Mouse (Mus musculus) stomach, embryonic 16.5 days (tissue): ENCODE results near the gene Lama2. TPM values are rescaled to one million over a fixed set of nuclear protein-coding genes. Genes with fewer than 3 reads are reported as not detected.
"Not testable (repeated sequence)": the region's sequence is repeated elsewhere in the genome, so short reads cannot be mapped to it uniquely, and the experiment has no call there.

Experiments
- ATAC-seq: fragments of 200-750 bp; cut with Nextera tagmentation; 2 replicates; pipeline ENCODE4 v1.8.0; 2017; ENCODE audit warnings: moderate number of reproducible peaks, moderate TSS enrichment; ENCODE audit not compliant: insufficient read depth, low FRiP score
- H3K27ac ChIP-seq: fragments of 300-500 bp; sonication (generic); 2 replicates; pipeline ENCODE4 v1.5.1; 2014; ENCODE audit warnings: low read length
- H3K27me3 ChIP-seq: fragments of 300-500 bp; sonication (generic); 2 replicates; pipeline ENCODE4 v1.6.1; 2014; ENCODE audit warnings: low read length, control low read depth, mixed read lengths; ENCODE audit not compliant: control insufficient read depth, insufficient read depth
- H3K36me3 ChIP-seq: fragments of 300-500 bp; sonication (generic); 2 replicates; pipeline ENCODE4 v1.6.1; 2014; ENCODE audit warnings: low read length; ENCODE audit not compliant: control insufficient read depth, insufficient read depth
- H3K4me1 ChIP-seq: fragments of 300-500 bp; sonication (generic); 2 replicates; pipeline ENCODE4 v1.6.1; 2014; ENCODE audit warnings: low read length, control low read depth, mixed read lengths; ENCODE audit not compliant: control insufficient read depth, insufficient read depth
- H3K4me2 ChIP-seq: fragments of 300-500 bp; sonication (generic); 2 replicates; pipeline ENCODE4 v1.6.1; 2014; ENCODE audit warnings: low read depth, low read length, mixed read lengths
- H3K4me3 ChIP-seq: fragments of 300-500 bp; sonication (generic); replicated peaks from 2 replicates; pipeline ENCODE4 v1.5.1; 2014; ENCODE audit warnings: mild to moderate bottlenecking, low read length
- H3K9ac ChIP-seq: fragments of 300-500 bp; sonication (generic); 2 replicates; pipeline ENCODE4 v1.6.1; 2014; ENCODE audit warnings: low read length
- H3K9me3 ChIP-seq: fragments of 300-500 bp; sonication (generic); replicated peaks from 2 replicates; pipeline ENCODE4 v1.6.1; 2016; ENCODE audit warnings: low read length, control low read depth; ENCODE audit not compliant: control insufficient read depth
- WGBS: fragments of 180-500 bp; shearing (Covaris S2); extraction: QIAGEN DNeasy Blood & Tissue Kit; methylation state at CpG from one replicate; pipeline ENCODE4 v1.1.7; 2014; 5-methylcytosine and 5-hydroxymethylcytosine counted together
- polyA plus RNA-seq: library from polyadenylated mRNA; unstranded; fragments of >200 nt; fragmentation: Nextera tagmentation; extraction: Ambion mirVana; gene quantifications from 2 replicates; pipeline ENCODE4 v1.2.1, GENCODE M21; 2015

Gene Lama2
- polyA plus RNA-seq, 1 experiment from 2014 or later = 19.9 TPM

DNA sequence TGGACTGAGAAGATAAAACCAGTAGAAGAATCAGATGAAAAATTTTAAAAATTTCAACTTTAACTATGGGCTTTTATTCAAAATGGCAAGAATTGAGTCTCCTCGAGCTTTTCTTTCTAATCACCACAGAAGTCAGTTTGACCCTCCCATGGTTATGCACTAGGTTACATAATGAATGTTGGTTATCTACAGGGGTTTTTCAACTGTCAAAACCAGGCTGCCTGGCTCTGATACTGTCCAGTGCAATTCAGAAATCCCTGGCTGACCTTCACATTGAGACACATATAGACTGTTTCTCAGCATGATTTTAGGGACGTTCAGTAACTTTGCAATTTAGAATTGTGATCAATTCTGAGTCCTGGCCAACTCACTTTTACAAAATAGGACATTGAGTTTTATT lies 671.2 kb downstream of the Lama2 start:
- Histone ChIP-seq H3K9ac (no peak overlapping the region), H3K4me3 (no peak overlapping the region), H3K4me1 (no peaks in the 10 kb centered on the region), H3K36me3 (no peaks in the 10 kb centered on the region), H3K27me3 (no peaks in the 10 kb centered on the region), H3K4me2 (no peak overlapping the region), H3K9me3 (no peaks in the 10 kb centered on the region), H3K27ac (no peak overlapping the region)
- 66% methylated on average over 2 of the region's 2 CpGs for WGBS
- ATAC-seq = no peak

DNA sequence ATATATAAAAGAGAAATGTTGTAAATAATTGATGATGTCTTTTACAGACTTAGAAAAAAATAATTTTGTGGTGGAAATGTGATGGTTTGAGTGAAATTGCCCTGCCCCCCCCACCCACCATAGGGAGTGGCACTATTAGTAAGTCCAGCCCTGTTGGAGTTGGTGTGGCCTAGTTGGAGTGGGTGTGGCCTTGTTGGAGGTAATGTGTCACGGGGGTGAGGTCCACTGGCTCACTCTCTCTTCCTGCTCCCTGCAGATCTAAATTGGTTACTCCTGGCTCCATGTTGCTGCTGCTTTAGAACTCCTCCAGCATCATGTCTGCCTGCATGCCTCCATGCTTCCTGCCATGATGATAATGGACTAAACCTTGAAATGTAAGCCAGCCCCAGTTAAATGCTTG lies 680.0 kb downstream of the Lama2 start:
- no peak for ATAC-seq
- H3K4me1 ChIP-seq = no peaks in the 10 kb centered on the region
- no peak overlapping the region for H3K9ac ChIP-seq
- 43% methylated on average over 1 of the region's 1 CpGs for WGBS
- no peaks in the 10 kb centered on the region for H3K9me3 ChIP-seq
- H3K27me3 ChIP-seq = no peaks in the 10 kb centered on the region
- H3K4me2 ChIP-seq = no peak overlapping the region
- H3K4me3 ChIP-seq = no peak overlapping the region
- no peak overlapping the region for H3K27ac ChIP-seq
- H3K36me3 ChIP-seq = no peaks in the 10 kb centered on the region

DNA sequence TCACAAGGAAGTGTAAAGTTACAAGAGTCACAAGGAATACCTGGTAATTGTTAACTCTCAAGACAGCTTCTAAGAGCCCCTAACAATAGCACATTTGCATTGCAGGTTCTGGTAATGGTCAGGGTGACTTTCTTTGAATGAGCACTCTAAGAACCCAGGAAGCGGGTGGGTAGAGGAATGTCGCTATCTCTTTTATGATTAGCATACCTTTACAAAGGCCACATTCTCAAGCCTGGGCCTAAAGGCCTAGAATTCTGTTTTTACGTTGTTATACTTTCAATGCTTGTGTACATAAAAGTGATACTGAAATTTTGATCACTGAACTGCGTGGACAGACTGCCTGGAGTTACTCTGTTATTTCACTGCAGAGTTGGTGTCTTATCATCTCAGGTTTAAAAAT lies 681.1 kb downstream of the Lama2 start:
- not testable (repeated sequence) for ATAC-seq, H3K9me3 ChIP-seq, H3K9ac ChIP-seq, H3K27me3 ChIP-seq, H3K4me3 ChIP-seq, H3K4me2 ChIP-seq, H3K36me3 ChIP-seq, H3K27ac ChIP-seq, H3K4me1 ChIP-seq
- 68% methylated on average over 4 of the region's 4 CpGs for WGBS

DNA sequence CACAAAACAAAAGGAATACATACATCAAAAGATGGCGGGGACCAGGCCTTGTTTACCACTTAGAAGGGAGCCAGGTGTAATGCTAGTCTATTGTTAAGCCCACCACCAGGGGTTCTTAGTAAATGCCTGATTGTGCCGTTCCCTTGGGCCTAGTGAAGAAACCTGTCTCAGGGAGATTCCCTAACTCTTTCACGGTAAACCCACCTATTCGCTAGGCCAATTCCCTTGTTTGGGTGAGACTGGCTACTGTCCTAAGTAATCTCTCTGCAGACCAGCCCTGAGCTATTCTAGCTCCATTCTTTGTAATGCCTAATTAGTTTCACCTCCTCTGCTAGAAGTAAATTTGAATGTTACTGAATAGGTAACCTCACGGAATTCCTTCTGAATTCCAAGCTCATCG lies 683.5 kb downstream of the Lama2 start:
- 87% methylated on average over 6 of the region's 6 CpGs for WGBS

More for the DNA sequence above, 683.5 kb downstream of the Lama2 start:
- not testable (repeated sequence) for H3K9me3 ChIP-seq, H3K9ac ChIP-seq, H3K4me2 ChIP-seq, H3K27me3 ChIP-seq, H3K4me3 ChIP-seq, H3K4me1 ChIP-seq, H3K27ac ChIP-seq, H3K36me3 ChIP-seq, ATAC-seq
